Mouse (Mus musculus) olfactory bulb, adult 2 months (tissue): ENCODE measurements around the gene Adamts20. TPM values are rescaled to one million over a fixed set of nuclear protein-coding genes. Genes with fewer than 3 reads are reported as not detected.

Experiments
- H3K27ac ChIP-seq: fragments of 200-500 bp; 2 replicates; pipeline ENCODE4 v1.5.1; 2012; ENCODE audit warnings: low read depth, low read length; ENCODE audit not compliant: insufficient read depth
- H3K4me1 ChIP-seq: fragments of 200-500 bp; 2 replicates; pipeline ENCODE4 v1.6.1; 2012; ENCODE audit warnings: low read length; ENCODE audit not compliant: control insufficient read depth, insufficient read depth
- H3K4me3 ChIP-seq: fragments of 200-500 bp; 2 replicates; pipeline ENCODE4 v1.5.1; 2012; ENCODE audit warnings: mild to moderate bottlenecking, low read depth, low read length, moderate library complexity; ENCODE audit not compliant: insufficient read depth
- CTCF ChIP-seq: fragments of 200-500 bp; IDR thresholded peaks from 2 replicates; pipeline ENCODE4 v1.5.1; 2012; ENCODE audit warnings: low read depth, mild to moderate bottlenecking, low read length, moderate library complexity; ENCODE audit not compliant: insufficient read depth
- POLR2A ChIP-seq: fragments of 200-500 bp; IDR thresholded peaks from 2 replicates; pipeline ENCODE4 v1.6.1; 2012; ENCODE audit warnings: mild to moderate bottlenecking, low read depth, low read length, moderate library complexity; ENCODE audit not compliant: insufficient read depth
- WGBS: fragments of 180-500 bp; shearing (Covaris S2); methylation state at CpG from one replicate; pipeline ENCODE4 v1.1.7; 2018; 5-methylcytosine and 5-hydroxymethylcytosine counted together
- polyA plus RNA-seq: library from polyadenylated mRNA; stranded (reverse); fragments of >200 nt; gene quantifications from 2 replicates; pipeline ENCODE4 v1.2.4, GENCODE M21; 2012; ENCODE audit warnings: low replicate concordance; ENCODE audit not compliant: missing spikeins, insufficient read depth, insufficient read length

The Adamts20 gene
- polyA plus RNA-seq, 1 experiment: not detected

DNA sequence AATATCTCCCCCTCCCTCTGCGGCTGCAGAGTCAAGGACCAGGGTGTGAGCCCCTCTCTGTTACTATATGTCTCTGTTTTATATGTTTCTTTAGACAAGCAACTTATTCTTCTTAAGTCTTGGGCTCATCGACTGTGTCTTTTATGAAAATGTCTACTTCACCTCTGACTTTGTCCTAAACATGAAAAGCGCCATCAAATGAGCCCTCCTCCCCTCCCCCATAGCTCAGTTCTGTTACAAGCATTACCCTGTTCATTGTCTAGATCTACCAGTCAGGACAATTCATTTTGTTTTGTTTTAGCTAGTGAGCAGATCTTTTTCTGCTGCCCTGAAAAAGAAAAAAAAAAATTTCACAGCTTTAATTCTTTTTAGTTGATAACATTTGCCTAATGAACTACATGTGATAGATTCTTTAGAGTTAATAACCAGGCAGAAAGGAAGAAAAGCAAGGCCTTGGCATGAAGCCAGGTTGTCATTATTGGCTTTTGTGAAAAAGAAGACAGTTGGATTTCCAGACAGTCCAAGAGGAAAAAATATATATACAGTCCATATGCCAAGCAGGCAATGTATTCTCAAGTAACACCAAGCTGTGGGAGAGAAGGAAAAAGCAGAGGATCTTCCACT is 14.4 kb upstream of the Adamts20 start:
- Histone ChIP-seq H3K27ac (no peak overlapping the region), H3K4me3 (no peak overlapping the region), H3K4me1 (no peaks in the 10 kb centered on the region)
- 69% methylated on average over 3 of the region's 3 CpGs for WGBS
- TF ChIP-seq POLR2A: no peak
- no peak for TF ChIP-seq CTCF

DNA sequence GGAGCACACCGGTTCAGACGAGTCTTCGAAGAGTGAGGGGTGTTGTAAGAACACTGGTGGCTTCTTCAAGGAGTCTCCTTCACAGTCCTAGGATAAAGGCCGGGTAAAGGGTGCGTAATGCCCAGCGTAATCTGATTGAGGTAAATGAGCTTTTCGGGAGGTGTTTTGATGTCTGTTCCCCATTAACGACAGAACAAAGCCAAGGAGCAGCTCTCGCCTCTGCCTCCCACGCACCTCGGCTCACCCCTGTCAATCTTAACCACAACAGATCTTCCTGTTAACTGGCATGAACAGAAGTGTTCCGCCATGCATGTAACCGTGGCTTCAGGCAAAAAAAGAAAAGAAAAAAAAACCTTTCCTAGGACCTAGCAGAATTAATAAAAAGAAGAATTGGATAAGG is 13.5 kb upstream of the Adamts20 start:
- Histone ChIP-seq H3K4me3 (no peak overlapping the region), H3K27ac (no peak overlapping the region), H3K4me1 (no peaks in the 10 kb centered on the region)
- 64% methylated on average over 13 of the region's 13 CpGs for WGBS
- TF ChIP-seq CTCF (no peak), POLR2A (no peak)

DNA sequence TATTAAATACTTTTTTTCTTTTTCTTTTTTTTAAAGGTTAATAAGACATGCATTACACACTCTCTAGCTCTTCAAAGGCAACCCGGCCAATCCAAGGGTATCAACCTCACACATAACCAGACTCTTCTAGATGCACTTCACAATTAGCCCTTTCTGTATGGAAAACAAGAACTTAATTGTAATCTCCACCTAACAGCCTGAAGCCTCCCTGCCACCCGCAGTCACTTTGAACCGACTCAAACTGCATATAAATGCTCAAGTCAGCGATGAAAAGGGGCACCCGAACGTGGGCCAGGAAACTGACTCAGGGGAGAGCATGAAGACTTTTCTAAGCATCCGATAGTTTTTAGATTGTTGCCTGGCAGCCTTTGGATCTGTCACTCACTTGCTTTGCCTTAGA is 12.1 kb upstream of the Adamts20 start:
- no peak overlapping the region for H3K27ac ChIP-seq
- no peaks in the 10 kb centered on the region for H3K4me1 ChIP-seq
- TF ChIP-seq CTCF (no peak), POLR2A (no peak)
- no peak overlapping the region for H3K4me3 ChIP-seq
- WGBS: 39% methylated on average over 7 of the region's 7 CpGs

GRCm38 (mm10) chr15:94475975-94476374 is 10.8 kb upstream of the Adamts20 start:
- Histone ChIP-seq H3K4me1 (no peaks in the 10 kb centered on the region), H3K27ac (no peak overlapping the region), H3K4me3 (no peak overlapping the region)
- 92% methylated on average over 5 of the region's 5 CpGs for WGBS
- TF ChIP-seq CTCF (no peak), POLR2A (no peak)

DNA sequence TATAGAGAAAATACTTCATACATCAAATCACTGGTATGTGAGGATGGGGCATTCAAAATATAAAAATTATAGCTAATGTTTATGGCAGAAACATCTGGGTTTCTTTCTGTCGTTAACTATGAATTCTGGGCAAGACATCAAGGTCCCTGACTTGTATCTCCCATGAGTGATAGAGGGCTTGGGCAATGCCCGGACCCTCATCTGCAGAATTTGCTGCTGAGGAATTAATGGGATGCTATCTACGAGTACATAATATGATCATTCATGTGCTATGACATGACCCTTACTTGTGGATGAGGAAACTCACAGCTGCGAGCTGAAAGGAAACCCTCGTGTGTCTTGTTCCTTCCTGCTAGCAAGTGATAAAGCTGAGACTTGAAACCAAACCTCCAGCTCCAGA is 5.1 kb upstream of the Adamts20 start:
- no peaks in the 10 kb centered on the region for H3K4me1 ChIP-seq
- no peak overlapping the region for H3K4me3 ChIP-seq
- H3K27ac ChIP-seq: no peak overlapping the region
- TF ChIP-seq POLR2A (no peak), CTCF (no peak)
- 91% methylated on average over 5 of the region's 5 CpGs for WGBS

GRCm38 (mm10) chr15:94464881-94465280 is 337 bp downstream of the Adamts20 start:
- Histone ChIP-seq H3K27ac (no peak overlapping the region), H3K4me1 (no peaks in the 10 kb centered on the region), H3K4me3 (no peak overlapping the region)
- no peak for TF ChIP-seq CTCF
- WGBS: 36% methylated on average over 14 of the region's 14 CpGs

GRCm38 (mm10) chr15:94463251-94463650 is 2.0 kb downstream of the Adamts20 start:
- H3K27ac ChIP-seq: no peak overlapping the region
- TF ChIP-seq CTCF (no peak), POLR2A (no peak)
- H3K4me1 ChIP-seq: no peaks in the 10 kb centered on the region
- 82% methylated on average over 3 of the region's 3 CpGs for WGBS
- no peak overlapping the region for H3K4me3 ChIP-seq

DNA sequence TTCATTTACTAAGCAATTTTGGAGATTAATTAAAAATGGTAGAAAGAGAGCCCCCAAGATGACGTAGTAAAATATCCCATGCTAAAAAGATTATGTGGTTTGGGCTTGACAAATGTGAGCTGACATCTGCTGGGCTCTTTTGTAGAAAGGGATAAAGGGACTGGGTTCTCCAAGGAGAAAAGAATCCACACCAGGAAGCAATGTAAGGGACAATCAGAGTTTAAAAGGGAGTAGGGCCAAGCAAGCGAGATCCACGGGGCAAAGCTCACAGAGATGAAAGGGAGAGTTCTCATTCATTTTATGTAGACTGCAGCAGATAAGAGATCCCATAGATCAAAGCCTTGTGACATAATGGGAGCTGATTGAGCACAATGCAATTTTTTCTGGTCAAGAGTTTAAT is 3.0 kb downstream of the Adamts20 start:
- no peak overlapping the region for H3K4me3 ChIP-seq
- no peak overlapping the region for H3K27ac ChIP-seq
- TF ChIP-seq CTCF (no peak), POLR2A (no peak)
- no peaks in the 10 kb centered on the region for H3K4me1 ChIP-seq
- WGBS: 84% methylated on average over 3 of the region's 3 CpGs

DNA sequence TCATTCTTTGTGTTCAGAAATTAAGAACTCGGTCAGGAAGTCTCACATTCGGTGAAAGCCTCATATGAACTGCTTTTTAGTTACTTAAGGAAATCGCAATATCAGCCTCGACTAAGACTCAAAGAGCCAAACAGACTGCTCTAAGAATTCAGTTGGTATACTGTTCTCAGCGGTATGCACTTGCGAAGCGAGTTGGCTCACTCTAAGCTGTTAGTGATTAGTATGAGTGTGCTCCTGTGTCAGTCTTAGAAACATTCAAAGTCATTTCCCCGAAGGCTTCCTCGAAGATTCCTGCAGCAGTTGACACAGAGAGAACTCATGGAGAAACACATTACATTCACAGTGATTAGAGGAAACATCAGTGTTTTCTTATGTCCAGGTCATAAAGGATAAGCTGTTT is 4.1 kb downstream of the Adamts20 start:
- TF ChIP-seq POLR2A (no peak), CTCF (no peak)
- no peak overlapping the region for H3K4me3 ChIP-seq
- 31% methylated on average over 9 of the region's 9 CpGs for WGBS
- no peaks in the 10 kb centered on the region for H3K4me1 ChIP-seq
- H3K27ac ChIP-seq: no peak overlapping the region

GRCm38 (mm10) chr15:94457636-94458390 is 7.4 kb downstream of the Adamts20 start:
- WGBS: 85% methylated on average over 18 of the region's 18 CpGs
- TF ChIP-seq CTCF (no peak), POLR2A (no peak)
- Histone ChIP-seq H3K4me3 (no peak overlapping the region), H3K4me1 (no peaks in the 10 kb centered on the region), H3K27ac (no peak overlapping the region)
